Mouse (Mus musculus) heart, postnatal 0 days (tissue): ENCODE data around the gene Rsu1. TPM values are rescaled to one million over a fixed set of nuclear protein-coding genes. Genes with fewer than 3 reads are reported as not detected.

ENCODE experiments used
- ATAC-seq: fragments of 200-750 bp; cut with Nextera tagmentation; 2 replicates; pipeline ENCODE4 v1.8.0; 2017; ENCODE audit warnings: low read depth, moderate number of reproducible peaks, moderate library complexity; ENCODE audit not compliant: insufficient read depth
- DNase-seq: peaks from one replicate; pipeline ENCODE4 v3.0.0-alpha.2; 2016; ENCODE audit warnings: low spot score
- H3K27ac ChIP-seq: fragments of 300-500 bp; sonication (generic); 2 replicates; pipeline ENCODE4 v1.5.1; 2014; ENCODE audit warnings: low read depth, mild to moderate bottlenecking
- H3K27me3 ChIP-seq: fragments of 300-500 bp; sonication (generic); 2 replicates; pipeline ENCODE4 v1.6.1; 2014; ENCODE audit warnings: low read length, mixed read lengths; ENCODE audit not compliant: control insufficient read depth, insufficient read depth
- H3K36me3 ChIP-seq: fragments of 300-500 bp; sonication (generic); replicated peaks from 2 replicates; pipeline ENCODE4 v1.6.1; 2014; ENCODE audit warnings: low read length, mixed read lengths; ENCODE audit not compliant: control insufficient read depth, insufficient read depth
- H3K4me1 ChIP-seq: fragments of 300-500 bp; sonication (generic); 2 replicates; pipeline ENCODE4 v1.6.1; 2014; ENCODE audit warnings: antibody characterized with exemption; ENCODE audit not compliant: control insufficient read depth, insufficient read depth
- H3K4me2 ChIP-seq: fragments of 300-500 bp; sonication (generic); 2 replicates; pipeline ENCODE4 v1.6.1; 2014; ENCODE audit warnings: low read depth, mild to moderate bottlenecking, low read length, moderate library complexity
- H3K4me3 ChIP-seq: fragments of 300-500 bp; sonication (generic); 2 replicates; pipeline ENCODE4 v1.5.1; 2014; ENCODE audit warnings: low read depth, low read length
- H3K9ac ChIP-seq: fragments of 300-500 bp; sonication (generic); replicated peaks from 2 replicates; pipeline ENCODE4 v1.6.1; 2014; ENCODE audit warnings: low read depth, low read length, mixed read lengths
- H3K9me3 ChIP-seq: fragments of 300-500 bp; sonication (generic); replicated peaks from 2 replicates; pipeline ENCODE4 v1.6.1; 2016; ENCODE audit warnings: low read length; ENCODE audit not compliant: control insufficient read depth
- CTCF ChIP-seq: IDR thresholded peaks from 2 replicates; pipeline ENCODE4 v1.5.1; 2016; ENCODE audit warnings: antibody characterized with exemption, control low read depth, low read depth
- EP300 ChIP-seq: IDR thresholded peaks from 2 replicates; pipeline ENCODE4 v1.6.1; 2016; ENCODE audit warnings: antibody characterized with exemption, low read depth
- WGBS: fragments of 180-500 bp; shearing (Covaris S2); extraction: QIAGEN DNeasy Blood & Tissue Kit; methylation state at CpG from one replicate; pipeline ENCODE4 v1.1.7; 2014; 5-methylcytosine and 5-hydroxymethylcytosine counted together
- polyA plus RNA-seq: library from polyadenylated mRNA; unstranded; fragments of >200 nt; fragmentation: Nextera tagmentation; extraction: Ambion mirVana; gene quantifications from 2 replicates; pipeline ENCODE4 v1.2.1, GENCODE M21; 2015
- total RNA-seq: library from RNA; depleted of rRNA; stranded (reverse); fragments of >200 nt; gene quantifications from 2 replicates; pipeline ENCODE4 v1.2.3, GENCODE M21; 2014; ENCODE audit warnings: low replicate concordance

The Rsu1 gene
- total and polyA plus RNA-seq, 2 experiments from 2014 or later, result 125 to 202 TPM

GRCm38 (mm10) chr2:13091399-13092015, 179.7 kb downstream of the Rsu1 start:
- no peak overlapping the region for H3K4me2 ChIP-seq
- no peaks in the 10 kb centered on the region for H3K27me3 ChIP-seq
- WGBS, result 46% methylated on average over 5 of the region's 5 CpGs
- no peak for TF ChIP-seq CTCF
- no peak for TF ChIP-seq EP300
- 0 out of 2 replicates have a peak, but pooled peaks cover 6% of the 10 kb centered on the region for H3K36me3 ChIP-seq
- H3K9me3 ChIP-seq, result no peaks in the 10 kb centered on the region
- no peak overlapping the region for H3K4me3 ChIP-seq
- H3K4me1 ChIP-seq, result no peaks in the 10 kb centered on the region
- ATAC-seq (no peak), DNase-seq (no peak)
- H3K9ac ChIP-seq, result no peak overlapping the region
- no peak overlapping the region for H3K27ac ChIP-seq

GRCm38 (mm10) chr2:13090841-13091240, 180.4 kb downstream of the Rsu1 start:
- H3K9ac ChIP-seq, result no peak overlapping the region
- H3K4me1 ChIP-seq, result no peaks in the 10 kb centered on the region
- H3K9me3 ChIP-seq, result no peaks in the 10 kb centered on the region
- no peak overlapping the region for H3K4me3 ChIP-seq
- 93% methylated on average over 1 of the region's 1 CpGs for WGBS
- no peak overlapping the region for H3K27ac ChIP-seq
- TF ChIP-seq CTCF, result no peak
- no peak for TF ChIP-seq EP300
- no peak for ATAC-seq
- H3K27me3 ChIP-seq, result no peaks in the 10 kb centered on the region
- no peak overlapping the region for H3K4me2 ChIP-seq
- no peak for DNase-seq
- H3K36me3 ChIP-seq, result 0 out of 2 replicates have a peak, but pooled peaks cover 6% of the 10 kb centered on the region

GRCm38 (mm10) chr2:13089861-13090260, 181.4 kb downstream of the Rsu1 start:
- Histone ChIP-seq H3K4me2 (no peak overlapping the region), H3K9ac (no peak overlapping the region), H3K4me1 (no peaks in the 10 kb centered on the region), H3K27me3 (no peaks in the 10 kb centered on the region), H3K36me3 (0 out of 2 replicates have a peak, but pooled peaks cover 5% of the 10 kb centered on the region), H3K4me3 (no peak overlapping the region), H3K9me3 (no peaks in the 10 kb centered on the region), H3K27ac (no peak overlapping the region)
- ATAC-seq, result no peak
- WGBS, result 72% methylated on average over 4 of the region's 4 CpGs
- TF ChIP-seq CTCF, result no peak
- no peak for TF ChIP-seq EP300
- no peak for DNase-seq

- no peak overlapping the region for H3K4me3 ChIP-seq
- H3K9ac ChIP-seq, result no peak overlapping the region
- ATAC-seq, result no peak
- H3K36me3 ChIP-seq, result no peaks in the 10 kb centered on the region
- H3K9me3 ChIP-seq, result no peaks in the 10 kb centered on the region
- H3K4me2 ChIP-seq, result no peak overlapping the region
- H3K27me3 ChIP-seq, result no peaks in the 10 kb centered on the region
- WGBS, result 58% methylated on average over 4 of the region's 4 CpGs
- no peak for DNase-seq
- no peak overlapping the region for H3K27ac ChIP-seq
- no peaks in the 10 kb centered on the region for H3K4me1 ChIP-seq
- no peak for TF ChIP-seq EP300
- TF ChIP-seq CTCF, result no peak
These were observed 182.9 kb downstream of the Rsu1 start for GRCm38 (mm10) chr2:13088266-13088665.

- Histone ChIP-seq H3K9me3 (no peaks in the 10 kb centered on the region), H3K4me1 (no peaks in the 10 kb centered on the region), H3K27ac (no peak overlapping the region), H3K9ac (no peak overlapping the region), H3K4me2 (no peak overlapping the region), H3K27me3 (no peaks in the 10 kb centered on the region), H3K4me3 (no peak overlapping the region), H3K36me3 (no peaks in the 10 kb centered on the region)
- DNase-seq (no peak), ATAC-seq (no peak)
- WGBS, result 90% methylated on average over 2 of the region's 2 CpGs
- TF ChIP-seq EP300 (no peak), CTCF (no peak)
These were observed 183.4 kb downstream of the Rsu1 start for GRCm38 (mm10) chr2:13087811-13088210.

GRCm38 (mm10) chr2:13084223-13084622, 187.0 kb downstream of the Rsu1 start:
- Histone ChIP-seq H3K27me3 (no peaks in the 10 kb centered on the region), H3K4me1 (no peaks in the 10 kb centered on the region), H3K36me3 (no peaks in the 10 kb centered on the region), H3K9me3 (no peaks in the 10 kb centered on the region), H3K27ac (no peak overlapping the region), H3K9ac (no peak overlapping the region), H3K4me3 (no peak overlapping the region), H3K4me2 (no peak overlapping the region)
- TF ChIP-seq CTCF, result no peak
- TF ChIP-seq EP300, result no peak
- ATAC-seq (no peak), DNase-seq (no peak)
- 87% methylated on average over 5 of the region's 5 CpGs for WGBS
